Mouse (Mus musculus) right cerebral cortex, postnatal 10 days (tissue): ENCODE data around the gene L3mbtl2.

Experiments used
- DNase-seq, 2 experiments: peaks; one replicate each; pipeline ENCODE4 v3.0.0; 2021; ENCODE audit warnings: low spot score in 2 of 2

The L3mbtl2 gene

DNA sequence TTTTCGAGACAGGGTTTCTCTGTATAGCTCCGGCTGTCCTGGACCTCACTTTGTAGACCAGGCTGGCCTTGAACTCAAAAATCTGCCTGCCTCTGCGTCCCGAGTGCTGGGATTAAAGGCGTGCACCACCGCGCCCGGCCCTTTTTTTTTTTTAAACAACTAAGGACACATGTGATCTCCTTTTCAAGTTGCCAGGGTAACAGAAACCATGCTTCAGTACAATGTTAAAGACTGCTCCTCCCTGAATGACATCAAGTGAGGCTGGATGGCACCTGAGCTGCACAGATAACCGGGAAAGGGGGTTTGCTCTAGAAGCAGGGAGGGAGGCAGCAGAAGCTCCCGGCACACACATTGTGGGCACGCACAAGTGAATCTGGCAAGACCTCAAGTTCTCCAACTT, 45.3 kb downstream of the L3mbtl2 start:
- no peak for DNase-seq

GRCm38 (mm10) chr15:81709686-81710085, 46.0 kb downstream of the L3mbtl2 start:
- no peak for DNase-seq

DNA sequence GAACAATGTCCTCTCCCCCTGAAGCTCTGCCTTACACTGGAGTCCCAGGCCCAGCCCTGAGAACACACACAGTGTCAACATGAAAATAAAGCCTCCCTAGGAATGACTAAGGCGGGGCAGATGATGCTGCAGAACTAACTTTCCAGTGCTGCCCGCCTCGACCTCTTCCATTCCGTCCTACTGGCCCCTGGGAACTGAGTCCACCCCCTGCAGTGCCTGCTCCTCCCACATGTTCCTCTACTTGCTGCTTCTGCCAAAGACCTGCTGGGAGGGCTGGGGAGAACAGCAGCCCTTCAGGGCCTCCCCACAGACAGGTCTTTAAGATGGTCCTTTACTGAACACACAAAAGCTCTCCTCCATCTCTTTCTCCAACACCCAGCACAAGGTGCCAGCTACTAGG, 47.1 kb downstream of the L3mbtl2 start:
- no peak for DNase-seq

DNA sequence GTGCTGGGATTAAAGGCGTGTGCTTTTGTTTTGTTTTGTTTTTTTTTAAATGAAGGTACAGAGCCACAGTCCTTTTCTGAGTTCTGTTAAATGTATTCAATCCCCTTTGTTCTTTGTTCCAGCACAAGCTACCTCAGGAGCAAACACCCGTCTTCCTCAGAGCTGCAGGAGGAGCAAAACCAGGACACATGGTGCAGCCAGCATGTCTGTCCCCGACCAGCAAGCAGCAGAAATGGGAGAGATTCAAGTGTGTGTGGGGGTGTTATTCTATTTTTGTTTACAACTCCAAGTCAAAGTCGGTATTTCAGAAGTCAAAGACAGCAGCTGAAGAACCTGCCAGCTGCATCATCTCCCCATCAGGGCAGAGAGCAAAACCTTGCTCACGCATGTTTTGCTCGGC, 50.1 kb downstream of the L3mbtl2 start:
- DNase-seq = no peak

- DNase-seq = peak; percentile 56 to 85
Measured at GRCm38 (mm10) chr15:81718336-81719138, 54.8 kb downstream of the L3mbtl2 start.

GRCm38 (mm10) chr15:81719139-81719531, 55.4 kb downstream of the L3mbtl2 start:
- DNase-seq = no peak

- DNase-seq = no peak
Measured at GRCm38 (mm10) chr15:81722361-81722760, 58.7 kb downstream of the L3mbtl2 start.

GRCm38 (mm10) chr15:81723653-81724052, 60.0 kb downstream of the L3mbtl2 start:
- DNase-seq = no peak

GRCm38 (mm10) chr15:81725965-81726364, 62.3 kb downstream of the L3mbtl2 start:
- no peak for DNase-seq

GRCm38 (mm10) chr15:81729241-81729791, 65.6 kb downstream of the L3mbtl2 start:
- peak; percentile 66 to 74 for DNase-seq

GRCm38 (mm10) chr15:81729792-81730635, 66.3 kb downstream of the L3mbtl2 start:
- DNase-seq = peak; percentile 99 to 100

DNA sequence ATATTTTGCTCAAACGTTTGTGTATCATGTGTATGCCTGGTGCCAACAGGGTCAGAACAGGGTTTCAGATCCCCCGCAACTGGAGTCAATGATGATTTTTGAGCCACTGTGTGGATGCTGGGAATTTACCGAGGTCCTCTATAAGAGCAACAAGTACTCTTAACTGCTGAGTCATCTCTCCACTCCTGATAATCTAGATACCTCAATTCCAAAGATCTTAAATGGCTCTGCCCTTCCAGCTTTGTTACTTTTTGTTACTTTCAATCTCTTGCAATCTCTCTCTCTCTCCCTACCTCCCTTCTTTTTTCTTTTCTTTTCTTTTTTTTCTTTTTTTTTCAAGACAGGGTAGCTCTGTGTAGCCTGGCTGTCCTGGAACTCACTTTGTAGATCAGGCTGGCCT, 71.4 kb downstream of the L3mbtl2 start:
- DNase-seq = no peak
